Mouse (Mus musculus): Measurements from ENCODE around the gene Cntrob.
"Not testable (repeated sequence)": the region's sequence is repeated elsewhere in the genome, so short reads cannot be mapped to it uniquely, and the experiment has no call there.

Cntrob gene

GRCm38 (mm10) chr11:69340161-69341131 lies 16.9 kb upstream of the Cntrob start, which contains the start of gene Rnf227:
Gene Rnf227 (plus strand): TSS chr11:69340461.
- peak; percentile 79 for DNase-seq

GRCm38 (mm10) chr11:69334796-69335195 lies 11.2 kb upstream of the Cntrob start:
- DNase-seq: no peak

- peak; percentile 13 for DNase-seq
Observed at GRCm38 (mm10) chr11:69333922-69334321, 10.3 kb upstream of the Cntrob start.

GRCm38 (mm10) chr11:69332713-69333253 lies 9.2 kb upstream of the Cntrob start:
- DNase-seq: no peak

- DNase-seq: peak; percentile 80
Observed at GRCm38 (mm10) chr11:69331929-69332405, 8.4 kb upstream of the Cntrob start.

- DNase-seq: no peak
Observed at GRCm38 (mm10) chr11:69331152-69331551, 7.6 kb upstream of the Cntrob start.

GRCm38 (mm10) chr11:69328517-69328916 lies 4.9 kb upstream of the Cntrob start:
- no peak for DNase-seq

GRCm38 (mm10) chr11:69327648-69328047 lies 4.1 kb upstream of the Cntrob start:
- DNase-seq: no peak

- DNase-seq: no peak
Observed at GRCm38 (mm10) chr11:69327157-69327442, 3.5 kb upstream of the Cntrob start.

GRCm38 (mm10) chr11:69326408-69327156 lies 3.0 kb upstream of the Cntrob start:
- DNase-seq: peak; percentile 52

- peak; percentile 87 for DNase-seq
Observed at GRCm38 (mm10) chr11:69325628-69326407, 2.2 kb upstream of the Cntrob start, which contains the start of gene Kcnab3. Gene Kcnab3 (plus strand): TSS chr11:69326258.

- DNase-seq: no peak
Observed at GRCm38 (mm10) chr11:69324749-69325148, 1.2 kb upstream of the Cntrob start.

GRCm38 (mm10) chr11:69322693-69323471 lies 693 bp downstream of the Cntrob start:
- peak; percentile 36 for DNase-seq

- no peak for DNase-seq
Observed at GRCm38 (mm10) chr11:69322010-69322409, 1.6 kb downstream of the Cntrob start.

GRCm38 (mm10) chr11:69321580-69321979 lies 2.0 kb downstream of the Cntrob start:
- no peak for DNase-seq

GRCm38 (mm10) chr11:69318000-69318399 lies 5.6 kb downstream of the Cntrob start:
- not testable (repeated sequence) for DNase-seq

GRCm38 (mm10) chr11:69316361-69316760 lies 7.2 kb downstream of the Cntrob start:
- no peak for DNase-seq

GRCm38 (mm10) chr11:69311266-69311665 lies 12.3 kb downstream of the Cntrob start:
- DNase-seq: no peak

GRCm38 (mm10) chr11:69306039-69306438 lies 17.5 kb downstream of the Cntrob start:
- DNase-seq: no peak

- DNase-seq: no peak
Observed at GRCm38 (mm10) chr11:69305291-69305690, 18.3 kb downstream of the Cntrob start.

GRCm38 (mm10) chr11:69302817-69303216 lies 20.8 kb downstream of the Cntrob start:
- no peak for DNase-seq

- DNase-seq: no peak
Observed at GRCm38 (mm10) chr11:69298231-69298630, 25.3 kb downstream of the Cntrob start.

Data from thymus, postnatal 25 days (tissue).